Mouse (Mus musculus) heart, embryonic 12.5 days (tissue): ENCODE data around the gene Icam2. TPM values are rescaled to one million over a fixed set of nuclear protein-coding genes. Genes with fewer than 3 reads are reported as not detected.

Source experiments
- ATAC-seq: fragments of 200-750 bp; cut with Nextera tagmentation; 2 replicates; pipeline ENCODE4 v1.8.0; 2017; ENCODE audit warnings: moderate TSS enrichment, moderate library complexity; ENCODE audit not compliant: insufficient number of reproducible peaks, low FRiP score
- H3K27ac ChIP-seq: fragments of 300-500 bp; sonication (generic); 2 replicates; pipeline ENCODE4 v1.5.1; 2016; ENCODE audit warnings: mild to moderate bottlenecking, moderate library complexity; ENCODE audit not compliant: poor library complexity, severe bottlenecking
- H3K27me3 ChIP-seq: fragments of 300-500 bp; sonication (generic); replicated peaks from 2 replicates; pipeline ENCODE4 v1.6.1; 2016; ENCODE audit warnings: mild to moderate bottlenecking, moderate library complexity
- H3K36me3 ChIP-seq: fragments of 300-500 bp; sonication (generic); 2 replicates; pipeline ENCODE4 v1.6.1; 2016; ENCODE audit warnings: mild to moderate bottlenecking, moderate library complexity
- H3K4me1 ChIP-seq: fragments of 300-500 bp; sonication (generic); replicated peaks from 2 replicates; pipeline ENCODE4 v1.6.1; 2016; ENCODE audit warnings: mild to moderate bottlenecking
- H3K4me2 ChIP-seq: fragments of 300-500 bp; sonication (generic); 2 replicates; pipeline ENCODE4 v1.6.1; 2016; ENCODE audit warnings: mild to moderate bottlenecking, moderate library complexity
- H3K4me3 ChIP-seq: fragments of 300-500 bp; sonication (generic); 2 replicates; pipeline ENCODE4 v1.5.1; 2016; ENCODE audit warnings: mild to moderate bottlenecking
- H3K9ac ChIP-seq: fragments of 300-500 bp; sonication (generic); 2 replicates; pipeline ENCODE4 v1.6.1; 2016; ENCODE audit warnings: mild to moderate bottlenecking, moderate library complexity
- H3K9me3 ChIP-seq: fragments of 300-500 bp; sonication (generic); replicated peaks from 2 replicates; pipeline ENCODE4 v1.6.1; 2016; ENCODE audit warnings: mild to moderate bottlenecking, moderate library complexity
- WGBS: fragments of 180-500 bp; shearing (Covaris S2); methylation state at CpG from one replicate; pipeline ENCODE4 v1.1.7; 2016; 5-methylcytosine and 5-hydroxymethylcytosine counted together
- polyA plus RNA-seq: library from polyadenylated mRNA; unstranded; fragments of >200 nt; fragmentation: Nextera tagmentation; extraction: Ambion mirVana; gene quantifications from 2 replicates; pipeline ENCODE4 v1.2.1, GENCODE M21; 2016

The Icam2 gene
- polyA plus RNA-seq, 1 experiment from 2014 or later, result 59.7 TPM

DNA sequence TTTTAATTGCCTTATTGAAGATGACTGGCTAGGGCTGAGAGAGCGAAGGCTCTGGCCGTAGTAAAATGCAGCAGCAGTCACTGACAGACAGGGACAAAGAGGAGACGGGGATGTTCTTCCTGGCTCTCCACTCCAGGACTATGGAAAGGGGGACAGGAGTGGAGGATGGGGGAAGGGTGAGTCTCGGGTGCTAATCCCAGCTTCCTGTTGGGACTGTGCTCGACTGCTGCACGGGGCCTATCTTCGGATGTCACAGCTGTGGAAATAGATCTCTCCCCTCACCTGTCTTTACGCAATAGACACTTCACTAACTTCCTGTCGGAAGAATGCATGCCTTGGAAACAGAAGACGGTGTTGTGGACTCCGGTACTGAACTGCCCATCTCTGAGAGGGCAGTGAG, 13.9 kb downstream of the Icam2 start:
- ATAC-seq, result peak; percentile 59; the same call in 1 of the 2 replicates
- no peak overlapping the region for H3K9ac ChIP-seq
- no peak overlapping the region for H3K4me2 ChIP-seq
- H3K4me1 ChIP-seq, result peaks cover 19% of the 10 kb centered on the region
- no peak overlapping the region for H3K27ac ChIP-seq
- H3K36me3 ChIP-seq, result peaks cover 7% of the 10 kb centered on the region; the same call in 1 of the 2 replicates
- no peaks in the 10 kb centered on the region for H3K9me3 ChIP-seq
- 28% methylated on average over 11 of the region's 11 CpGs for WGBS
- no peaks in the 10 kb centered on the region for H3K27me3 ChIP-seq
- no peak overlapping the region for H3K4me3 ChIP-seq

DNA sequence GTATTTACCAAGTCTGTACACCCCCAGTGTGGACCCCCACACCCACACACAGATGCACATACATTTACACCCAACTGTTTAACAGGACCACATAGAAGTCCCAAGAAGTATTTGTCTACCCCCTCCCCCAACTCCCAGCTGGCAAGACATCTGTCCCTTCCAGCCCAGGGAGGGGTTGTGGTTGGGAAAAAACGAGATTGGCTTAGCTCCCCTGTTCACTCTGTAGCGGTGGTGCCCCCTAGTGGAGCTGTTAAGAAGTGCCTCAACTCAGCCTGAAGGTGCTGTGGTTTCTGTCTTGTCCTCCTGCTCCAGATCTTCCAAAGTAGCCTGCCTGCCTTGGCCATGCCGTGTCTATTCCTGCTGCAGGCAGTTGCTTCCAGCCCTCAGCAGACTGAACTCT, 21.6 kb downstream of the Icam2 start:
- Histone ChIP-seq H3K27me3 (no peaks in the 10 kb centered on the region), H3K9ac (no peak overlapping the region), H3K4me2 (no peak overlapping the region), H3K27ac (no peak overlapping the region), H3K36me3 (no peaks in the 10 kb centered on the region), H3K4me3 (no peak overlapping the region), H3K9me3 (peaks cover 7% of the 10 kb centered on the region; the same call in 1 of the 2 replicates), H3K4me1 (peaks cover 15% of the 10 kb centered on the region)
- peak; percentile 39; the same call in 1 of the 2 replicates for ATAC-seq
- WGBS, result 7% methylated on average over 3 of the region's 3 CpGs

DNA sequence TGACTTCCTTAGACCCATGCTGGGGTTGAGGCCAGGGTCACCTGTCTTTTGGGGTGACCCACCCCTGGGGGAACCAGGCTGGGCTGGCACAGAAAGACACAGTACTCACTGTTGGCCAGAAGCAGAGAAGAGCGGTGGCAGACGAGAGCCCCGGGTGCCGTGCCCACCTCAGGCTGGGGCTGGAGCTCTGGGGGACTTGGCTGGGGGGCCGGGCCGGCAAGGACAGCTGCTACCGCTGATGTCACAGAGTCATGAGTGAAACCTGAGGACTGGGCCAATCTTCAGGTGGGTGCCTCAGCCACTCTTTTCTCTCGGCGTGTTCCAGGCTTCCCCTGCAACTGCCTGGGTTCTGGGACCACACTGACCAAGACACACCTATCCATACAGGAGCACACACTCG, 22.5 kb downstream of the Icam2 start, which contains the start of gene Prr29:
Gene Prr29 (plus strand): TSS at position 107 of the 400 bp plus-strand sequence.
- H3K4me2 ChIP-seq, result peak within 1 kb of the TSS; percentile 53
- peak within 1 kb of the TSS; percentile 8; the same call in 1 of the 2 replicates for H3K4me3 ChIP-seq
- WGBS, result 44% methylated on average over 10 of the region's 10 CpGs
- H3K9me3 ChIP-seq, result peaks cover 7% of the 10 kb centered on the region; the same call in 1 of the 2 replicates
- no peaks in the 10 kb centered on the region for H3K36me3 ChIP-seq
- no peak for ATAC-seq
- peaks cover 15% of the 10 kb centered on the region for H3K4me1 ChIP-seq
- H3K27ac ChIP-seq, result no peak within 1 kb of the TSS
- peak within 1 kb of the TSS; percentile 46; the same call in 1 of the 2 replicates for H3K9ac ChIP-seq
- H3K27me3 ChIP-seq, result no peaks in the 10 kb centered on the region

DNA sequence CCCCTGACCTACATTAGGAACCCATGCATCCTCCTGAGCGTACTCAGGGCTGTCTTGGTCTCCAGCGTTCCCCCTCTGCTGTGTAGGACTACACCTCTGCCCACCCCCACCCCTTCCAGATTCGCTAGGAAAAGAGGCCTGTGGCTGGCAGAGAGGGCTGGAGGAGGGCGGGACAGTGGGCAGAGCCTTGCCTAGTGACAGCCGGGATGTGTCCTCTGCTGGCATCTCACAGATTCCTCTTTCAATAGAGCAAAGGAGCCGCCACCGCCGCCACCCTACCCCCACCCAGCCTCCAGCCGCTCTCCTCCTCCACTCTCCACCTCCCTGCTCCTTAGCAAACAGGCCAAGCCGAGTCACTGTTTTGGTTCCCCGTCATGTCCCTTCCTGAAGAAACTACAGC, 23.2 kb downstream of the Icam2 start:
- H3K9me3 ChIP-seq, result peaks cover 7% of the 10 kb centered on the region; the same call in 1 of the 2 replicates
- peak overlapping the region; percentile 53 for H3K4me2 ChIP-seq
- peak overlapping the region; percentile 46; the same call in 1 of the 2 replicates for H3K9ac ChIP-seq
- 5% methylated on average over 11 of the region's 11 CpGs for WGBS
- ATAC-seq, result 0 out of 2 replicates have a peak, but pooled peaks have one; percentile 20
- no peaks in the 10 kb centered on the region for H3K36me3 ChIP-seq
- H3K4me3 ChIP-seq, result peak overlapping the region; percentile 8; the same call in 1 of the 2 replicates
- no peaks in the 10 kb centered on the region for H3K27me3 ChIP-seq
- H3K4me1 ChIP-seq, result peaks cover 15% of the 10 kb centered on the region
- H3K27ac ChIP-seq, result no peak overlapping the region

DNA sequence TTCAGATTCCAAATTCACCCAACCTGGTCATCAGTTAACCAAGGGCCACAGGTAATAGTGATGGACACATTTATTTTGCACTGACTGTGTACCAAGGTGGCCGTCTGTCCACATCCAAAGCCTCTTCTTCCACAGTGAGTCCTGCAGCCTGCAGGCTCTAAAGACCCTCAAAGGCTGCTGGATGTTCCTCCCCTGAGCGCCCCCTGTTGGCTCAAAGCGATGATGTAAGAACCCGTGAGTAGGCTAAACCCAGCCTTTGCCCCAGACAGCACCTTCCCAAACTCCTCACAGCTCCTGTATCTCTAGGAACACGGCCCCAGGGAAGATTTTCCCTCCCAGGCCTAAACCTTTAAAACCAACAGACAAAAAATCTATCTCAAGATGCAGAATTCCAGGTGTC, 28.5 kb downstream of the Icam2 start:
- 22% methylated on average over 5 of the region's 5 CpGs for WGBS
- Histone ChIP-seq H3K36me3 (no peaks in the 10 kb centered on the region), H3K9ac (no peak overlapping the region), H3K27ac (no peak overlapping the region), H3K27me3 (no peaks in the 10 kb centered on the region), H3K4me2 (no peak overlapping the region), H3K4me1 (peaks cover 7% of the 10 kb centered on the region), H3K9me3 (no peaks in the 10 kb centered on the region), H3K4me3 (no peak overlapping the region)
- no peak for ATAC-seq

DNA sequence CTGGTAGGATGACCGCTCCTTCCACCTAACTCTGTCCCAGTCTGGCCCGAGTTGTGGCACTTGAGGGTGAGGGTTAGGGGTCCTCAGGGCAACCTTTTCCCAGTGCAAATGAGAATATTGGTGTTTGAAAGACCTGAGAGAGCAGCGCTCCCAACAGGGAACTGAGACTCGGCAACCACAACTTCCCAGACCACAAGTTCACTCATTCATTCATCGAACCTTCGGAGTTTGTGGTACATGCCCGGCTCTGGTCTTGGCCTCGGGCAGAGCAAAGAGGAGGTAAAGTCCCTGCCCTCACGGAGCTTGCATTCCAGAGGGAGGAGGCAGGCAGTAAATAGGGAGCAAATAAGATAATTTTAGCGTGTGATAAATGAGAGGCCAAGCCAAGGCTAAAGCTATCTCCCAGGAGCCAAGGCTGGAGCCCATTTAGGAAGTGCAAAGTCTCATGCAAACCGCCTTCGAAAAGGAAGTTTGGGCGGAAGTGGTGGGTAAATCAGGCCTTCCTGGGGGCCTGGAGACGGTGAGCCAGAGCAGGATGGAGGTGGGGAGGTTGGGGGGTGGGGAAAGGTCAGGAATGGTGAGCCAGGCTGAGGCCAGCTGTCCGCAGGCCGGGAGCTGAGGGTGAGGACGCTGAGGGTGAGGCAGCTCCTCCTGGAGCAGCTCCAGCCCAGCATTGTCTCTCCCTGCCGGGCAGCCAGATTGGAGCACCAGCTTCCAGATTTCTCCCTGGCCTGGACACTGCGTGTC, 32.3 kb downstream of the Icam2 start:
- Histone ChIP-seq H3K4me2 (peak overlapping the region; percentile 16; the same call in 1 of the 2 replicates), H3K36me3 (no peaks in the 10 kb centered on the region), H3K9ac (no peak overlapping the region), H3K9me3 (no peaks in the 10 kb centered on the region), H3K4me3 (no peak overlapping the region), H3K27me3 (no peaks in the 10 kb centered on the region), H3K27ac (no peak overlapping the region), H3K4me1 (peaks cover 17% of the 10 kb centered on the region)
- WGBS, result 38% methylated on average over 19 of the region's 19 CpGs
- ATAC-seq, result no peak

DNA sequence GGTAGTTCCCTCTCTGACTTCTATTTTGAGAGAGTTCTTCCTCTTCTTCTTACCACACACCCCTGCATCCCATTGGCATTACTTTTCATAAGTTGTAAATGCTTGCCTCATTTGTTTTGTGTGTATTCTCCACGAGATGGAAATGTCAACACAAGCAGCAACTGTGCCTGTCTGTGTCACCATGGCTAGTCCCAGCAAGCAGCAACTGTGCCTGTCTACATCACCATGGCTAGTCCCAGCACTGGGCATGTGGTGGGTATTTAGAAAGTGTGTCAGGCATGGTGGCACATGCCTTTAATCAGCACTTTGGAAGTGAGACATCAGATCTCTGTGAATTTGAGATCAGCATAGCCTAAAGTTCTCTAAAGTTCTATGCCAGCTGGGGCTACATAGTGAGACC, 33.7 kb downstream of the Icam2 start:
- Histone ChIP-seq H3K4me2 (no peak overlapping the region), H3K9ac (no peak overlapping the region), H3K27ac (no peak overlapping the region), H3K4me3 (no peak overlapping the region), H3K27me3 (no peaks in the 10 kb centered on the region; the same call in 1 of the 2 replicates), H3K36me3 (no peaks in the 10 kb centered on the region), H3K4me1 (peaks cover 17% of the 10 kb centered on the region), H3K9me3 (no peaks in the 10 kb centered on the region)
- no peak for ATAC-seq
- 54% methylated on average over 1 of the region's 1 CpGs for WGBS

DNA sequence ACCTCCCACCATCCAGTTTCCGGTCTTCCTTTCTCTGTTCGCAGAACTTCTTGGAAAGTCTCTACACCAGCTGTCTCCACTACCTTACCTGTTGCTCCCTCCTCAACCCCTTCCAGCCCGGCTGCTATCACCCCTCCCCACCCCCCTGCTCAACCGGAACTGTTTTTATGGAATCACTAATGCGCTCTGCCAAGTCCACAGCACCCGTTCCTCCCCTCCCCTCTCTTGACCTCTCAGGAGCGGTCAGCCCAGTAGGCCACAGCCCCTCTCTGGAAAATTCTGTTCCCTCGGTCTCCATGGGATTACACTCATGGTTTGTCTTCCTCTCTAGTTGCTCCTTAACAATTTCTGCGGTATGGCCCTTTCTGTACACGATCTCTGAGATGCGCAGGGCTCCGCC, 34.7 kb downstream of the Icam2 start, which contains the start of gene Scn4a:
Gene Scn4a (minus strand): TSS at position 101 of the 400 bp plus-strand sequence.
- no peak for ATAC-seq
- 77% methylated on average over 12 of the region's 12 CpGs for WGBS
- H3K4me1 ChIP-seq, result peaks cover 17% of the 10 kb centered on the region
- H3K27ac ChIP-seq, result no peak within 1 kb of the TSS
- H3K9me3 ChIP-seq, result no peaks in the 10 kb centered on the region
- no peak within 1 kb of the TSS for H3K4me3 ChIP-seq
- H3K4me2 ChIP-seq, result no peak within 1 kb of the TSS
- no peaks in the 10 kb centered on the region for H3K36me3 ChIP-seq
- H3K9ac ChIP-seq, result no peak within 1 kb of the TSS
- H3K27me3 ChIP-seq, result peaks cover 2% of the 10 kb centered on the region; the same call in 1 of the 2 replicates

DNA sequence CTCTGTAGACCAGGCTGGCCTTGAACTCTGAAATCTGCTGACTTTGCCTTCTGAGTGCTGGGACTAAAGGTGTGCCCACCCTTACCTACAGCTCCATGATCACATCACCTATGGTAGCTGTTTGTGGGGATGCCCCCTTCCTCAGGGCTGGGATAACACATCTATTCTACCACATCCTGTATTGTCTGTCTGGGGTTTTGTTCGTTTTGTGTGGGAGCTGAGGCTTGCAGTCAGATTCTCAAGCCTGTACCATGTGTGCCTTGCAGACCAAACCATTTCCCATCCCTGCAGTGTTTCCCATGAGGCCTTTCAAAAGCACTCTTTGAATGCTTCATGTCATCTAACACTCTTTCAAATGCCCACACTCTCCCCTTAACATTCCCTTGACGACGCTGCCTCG, 35.9 kb downstream of the Icam2 start:
- no peak overlapping the region for H3K4me2 ChIP-seq
- peaks cover 17% of the 10 kb centered on the region for H3K4me1 ChIP-seq
- no peaks in the 10 kb centered on the region for H3K9me3 ChIP-seq
- H3K27ac ChIP-seq, result no peak overlapping the region
- ATAC-seq, result no peak
- H3K4me3 ChIP-seq, result no peak overlapping the region
- peaks cover 3% of the 10 kb centered on the region; the same call in 1 of the 2 replicates for H3K27me3 ChIP-seq
- H3K9ac ChIP-seq, result no peak overlapping the region
- WGBS, result 53% methylated on average over 4 of the region's 4 CpGs
- no peaks in the 10 kb centered on the region for H3K36me3 ChIP-seq

DNA sequence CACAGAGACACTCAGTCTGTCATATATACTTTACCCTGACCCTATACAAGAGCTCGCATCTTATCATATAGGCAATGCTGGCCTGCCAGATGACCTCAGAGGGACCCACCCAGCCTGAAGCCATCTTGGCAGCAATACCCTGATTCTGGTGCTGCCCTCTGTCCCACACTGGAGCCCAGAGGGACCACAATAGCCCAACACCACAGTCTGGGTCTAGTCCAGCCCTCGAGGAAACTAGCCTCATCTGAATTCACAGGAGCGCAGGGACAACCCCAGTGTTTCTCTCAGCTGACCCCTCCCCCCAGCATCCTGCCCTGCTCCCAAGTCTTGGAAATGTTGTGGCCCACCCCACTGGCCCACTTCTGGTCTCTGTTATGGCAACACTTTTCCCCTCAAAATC, 36.6 kb downstream of the Icam2 start:
- no peak overlapping the region for H3K9ac ChIP-seq
- ATAC-seq, result no peak
- no peaks in the 10 kb centered on the region for H3K9me3 ChIP-seq
- peaks cover 3% of the 10 kb centered on the region; the same call in 1 of the 2 replicates for H3K27me3 ChIP-seq
- H3K4me1 ChIP-seq, result peaks cover 17% of the 10 kb centered on the region
- no peaks in the 10 kb centered on the region for H3K36me3 ChIP-seq
- no peak overlapping the region for H3K4me3 ChIP-seq
- H3K4me2 ChIP-seq, result no peak overlapping the region
- WGBS, result 59% methylated on average over 3 of the region's 3 CpGs
- H3K27ac ChIP-seq, result no peak overlapping the region

DNA sequence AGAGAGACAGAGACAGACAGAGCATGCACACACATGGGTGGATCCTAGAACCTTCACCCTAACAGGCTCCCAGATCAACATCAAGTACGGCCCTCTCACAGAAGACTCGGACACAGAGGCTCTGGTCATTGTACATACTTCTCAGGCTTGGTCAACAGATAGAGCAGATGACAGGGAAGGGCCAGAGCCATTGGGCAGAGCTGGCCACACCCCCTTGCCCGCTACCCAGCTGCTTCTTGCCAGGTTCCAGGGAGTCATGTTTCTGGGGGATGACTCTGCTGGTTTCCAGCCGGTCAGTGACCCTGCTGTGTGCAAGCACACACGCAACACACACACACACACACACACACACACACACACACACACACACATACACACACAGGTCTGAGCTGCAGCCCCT, 37.0 kb downstream of the Icam2 start:
- H3K36me3 ChIP-seq, result no peaks in the 10 kb centered on the region
- ATAC-seq, result no peak; the same call in 1 of the 2 replicates
- H3K9ac ChIP-seq, result no peak overlapping the region
- H3K27ac ChIP-seq, result no peak overlapping the region
- no peak overlapping the region for H3K4me2 ChIP-seq
- WGBS, result 44% methylated on average over 5 of the region's 5 CpGs
- peaks cover 15% of the 10 kb centered on the region for H3K4me1 ChIP-seq
- no peak overlapping the region for H3K4me3 ChIP-seq
- H3K9me3 ChIP-seq, result no peaks in the 10 kb centered on the region
- H3K27me3 ChIP-seq, result peaks cover 3% of the 10 kb centered on the region; the same call in 1 of the 2 replicates
